Mouse (Mus musculus) gastrocnemius, adult 18-20 months (tissue): ENCODE measurements around the gene Rnf167. TPM values are rescaled to one million over a fixed set of nuclear protein-coding genes. Genes with fewer than 3 reads are reported as not detected.

Experiments
- total RNA-seq, 2 experiments: library from RNA; stranded (reverse); gene quantifications; 2 replicates each; pipeline ENCODE4 v1.2.3; 2021

Gene Rnf167
- total RNA-seq, 2 experiments from 2014 or later = 35.3 to 37.2 TPM

Other genes starting within 250 kb of the Rnf167 start
- 10 to 100 TPM; 17.9 to 19.2 TPM for gene Pelp1, start 237.2 kb upstream of the Rnf167 start, total RNA-seq
- 1 to 10 TPM; 7.6 to 9.0 TPM for gene Arrb2, start 214.6 kb upstream of the Rnf167 start, total RNA-seq
- 1 to 10 TPM; 4.2 to 4.9 TPM for gene Med11, start 195.3 kb upstream of the Rnf167 start, total RNA-seq
- under 1 TPM; 0.19 to 0.25 TPM for gene Zmynd15, start 187.8 kb upstream of the Rnf167 start, total RNA-seq
- gene Cxcl16, start 187.3 kb upstream of the Rnf167 start, total RNA-seq = 1 to 10 TPM in 1 of 2 experiments, under 1 TPM in 1; 0.73 to 1.2 TPM
- not detected for gene Tm4sf5, start 142.0 kb upstream of the Rnf167 start, total RNA-seq
- not detected for gene Vmo1, start 132.6 kb upstream of the Rnf167 start, total RNA-seq
- gene Gltpd2, start 128.0 kb upstream of the Rnf167 start, total RNA-seq = not detected
- 100 to 1,000 TPM; 226 to 241 TPM for gene Psmb6, start 121.9 kb upstream of the Rnf167 start, total RNA-seq
- gene Gm40193, start 114.3 kb upstream of the Rnf167 start, total RNA-seq = not detected
- 10 to 100 TPM; 12.2 to 17.7 TPM for gene Pld2, start 107.2 kb upstream of the Rnf167 start, total RNA-seq
- gene Mink1, start 84.4 kb upstream of the Rnf167 start, total RNA-seq = 10 to 100 TPM; 28.8 to 34.1 TPM
- gene 4930544D05Rik, start 31.4 kb upstream of the Rnf167 start, total RNA-seq = not detected
- 10 to 100 TPM; 14.7 to 20.6 TPM for gene Chrne, start 28.0 kb upstream of the Rnf167 start, total RNA-seq
- gene Gp1ba, start 8.1 kb upstream of the Rnf167 start, total RNA-seq = under 1 TPM in 1 of 2 experiments, not detected in 1; 0.09 TPM
- gene Slc25a11, start 244 bp downstream of the Rnf167 start, total RNA-seq = 100 to 1,000 TPM; 292 to 304 TPM
- 100 to 1,000 TPM; 217 to 233 TPM for gene Pfn1, start 7.4 kb downstream of the Rnf167 start, total RNA-seq
- 1,000 to 10,000 TPM; 5,616 to 7,081 TPM for gene Eno3, start 10.0 kb downstream of the Rnf167 start, total RNA-seq
- 100 to 1,000 TPM in 1 of 2 experiments, 10 to 100 TPM in 1; 83.4 to 103 TPM for gene Spag7, start 22.2 kb downstream of the Rnf167 start, total RNA-seq
- gene Camta2, start 40.9 kb downstream of the Rnf167 start, total RNA-seq = 10 to 100 TPM; 40.6 TPM
- 1 to 10 TPM; 4.1 to 6.4 TPM for gene Inca1, start 52.9 kb downstream of the Rnf167 start, total RNA-seq
- gene Kif1c, start 53.3 kb downstream of the Rnf167 start, total RNA-seq = 100 to 1,000 TPM; 587 to 632 TPM
- 10 to 100 TPM; 12.0 to 13.0 TPM for gene Zfp3, start 117.0 kb downstream of the Rnf167 start, total RNA-seq
- gene Scimp, start 165.4 kb downstream of the Rnf167 start, total RNA-seq = not detected
- gene Rabep1, start 197.5 kb downstream of the Rnf167 start, total RNA-seq = 10 to 100 TPM; 36.6 to 39.7 TPM